Mouse (Mus musculus) CH12.LX (cell line): Measurements from ENCODE around the gene Abtb2. TPM values are rescaled to one million over a fixed set of nuclear protein-coding genes. Genes with fewer than 3 reads are reported as not detected.

Experiments used
- DNase-seq: peaks from one replicate; pipeline ENCODE4 v3.0.0-alpha.2; 2013; ENCODE audit errors: extremely low read depth
- H3K27ac ChIP-seq: 2 replicates; pipeline ENCODE4 v1.5.1; 2012; ENCODE audit warnings: low read depth, mild to moderate bottlenecking, control low read depth, moderate library complexity; ENCODE audit not compliant: insufficient read depth
- H3K27me3 ChIP-seq: replicated peaks from 2 replicates; pipeline ENCODE3; 2012; ENCODE audit warnings: inconsistent platforms
- H3K36me3 ChIP-seq, 2 experiments: replicated peaks in 1 of 2; 2 replicates each; pipeline versions ENCODE3 to v1.6.1; 2012; ENCODE audit warnings: inconsistent platforms in 1 of 2, low read length in 1 of 2, mild to moderate bottlenecking in 1 of 2, mixed read lengths in 1 of 2, moderate library complexity in 1 of 2; ENCODE audit not compliant: control insufficient read depth in 1 of 2, insufficient read depth in 1 of 2
- H3K4me1 ChIP-seq, 2 experiments: 2 replicates each; pipeline ENCODE4 v1.6.1; 2012; ENCODE audit warnings: inconsistent platforms in 1 of 2, moderate library complexity in 1 of 2; ENCODE audit not compliant: insufficient read depth in 2 of 2, control insufficient read depth in 1 of 2
- H3K4me2 ChIP-seq: 2 replicates; pipeline ENCODE4 v1.6.1; 2012; ENCODE audit warnings: low read depth, mild to moderate bottlenecking, control low read depth; ENCODE audit not compliant: poor library complexity, insufficient read depth, severe bottlenecking
- H3K4me3 ChIP-seq, 3 experiments: fragments of 150-350 bp in 1 of 3; sonication (generic) in 1 of 3; replicated peaks in 1 of 3; 2 replicates each; pipeline versions ENCODE3 to v1.5.1; 2011 to 2012; ENCODE audit warnings: low read depth in 2 of 3, low read length in 2 of 3, mild to moderate bottlenecking in 2 of 3, moderate library complexity in 2 of 3, control low read depth in 1 of 3, improper control_type of control experiment in 1 of 3, inconsistent platforms in 1 of 3, mixed read lengths in 1 of 3; ENCODE audit not compliant: poor library complexity in 1 of 3
- H3K79me2 ChIP-seq: replicated peaks from 2 replicates; pipeline ENCODE4 v1.6.1; 2012; ENCODE audit warnings: mild to moderate bottlenecking, moderate library complexity; ENCODE audit not compliant: control insufficient read depth, poor library complexity, insufficient read depth, severe bottlenecking; ENCODE audit errors: extremely low read depth
- H3K9ac ChIP-seq: 2 replicates; pipeline ENCODE4 v1.6.1; 2012; ENCODE audit warnings: low read depth, mild to moderate bottlenecking, control low read depth, moderate library complexity; ENCODE audit not compliant: insufficient read depth
- H3K9me3 ChIP-seq: replicated peaks from 2 replicates; pipeline ENCODE3; 2012; ENCODE audit warnings: low read length, inconsistent platforms, mixed read lengths
- BHLHE40 ChIP-seq: IDR thresholded peaks from 2 replicates; pipeline ENCODE4 v1.6.1; 2011; ENCODE audit warnings: mild to moderate bottlenecking, low read depth, low read length, improper control_type of control experiment
- CTCF ChIP-seq, 2 experiments: IDR thresholded peaks in 1 of 2; conservative IDR thresholded peaks in 1 of 2; 2 replicates each; pipeline ENCODE4 v1.5.1; 2011 to 2012; ENCODE audit warnings: low read depth in 2 of 2, low read length in 2 of 2, improper control_type of control experiment in 1 of 2, inconsistent platforms in 1 of 2, mild to moderate bottlenecking in 1 of 2, moderate library complexity in 1 of 2
- ELF1 ChIP-seq: IDR thresholded peaks from 2 replicates; pipeline ENCODE4 v1.6.1; 2014; ENCODE audit warnings: low read depth, mild to moderate bottlenecking, inconsistent platforms, low read length, improper control_type of control experiment
- EP300 ChIP-seq: IDR thresholded peaks from 2 replicates; pipeline ENCODE4 v1.6.1; 2011; ENCODE audit warnings: low read length, improper control_type of control experiment
- ETS1 ChIP-seq: conservative IDR thresholded peaks from 2 replicates; pipeline ENCODE4 v1.6.1; 2012; ENCODE audit warnings: low read depth, mild to moderate bottlenecking, inconsistent platforms, low read length, improper control_type of control experiment, moderate library complexity
- IRF4 ChIP-seq: IDR thresholded peaks from 2 replicates; pipeline ENCODE4 v1.6.1; 2014; ENCODE audit warnings: low read depth, mild to moderate bottlenecking, inconsistent platforms, low read length, improper control_type of control experiment
- MAX ChIP-seq: IDR thresholded peaks from 2 replicates; pipeline ENCODE4 v1.6.1; 2011; ENCODE audit warnings: low read length, improper control_type of control experiment
- MXI1 ChIP-seq: IDR thresholded peaks from 2 replicates; pipeline ENCODE4 v1.6.1; 2011; ENCODE audit warnings: mild to moderate bottlenecking, low read depth, low read length, improper control_type of control experiment
- MYC ChIP-seq: IDR thresholded peaks from 2 replicates; pipeline ENCODE4 v1.6.1; 2011; ENCODE audit warnings: low read depth, mild to moderate bottlenecking, improper control_type of control experiment, low read length
- NELFE ChIP-seq: IDR thresholded peaks from 2 replicates; pipeline ENCODE4 v1.6.1; 2011; ENCODE audit warnings: low read depth, low read length, improper control_type of control experiment
- PAX5 ChIP-seq: IDR thresholded peaks from 2 replicates; pipeline ENCODE4 v1.6.1; 2012; ENCODE audit warnings: low read length, inconsistent platforms, mixed read lengths
- POLR2A ChIP-seq: IDR thresholded peaks from 2 replicates; pipeline ENCODE4 v1.6.1; 2011; ENCODE audit warnings: low read depth, mild to moderate bottlenecking, improper control_type of control experiment, low read length
- POLR2AphosphoS2 ChIP-seq: IDR thresholded peaks from 2 replicates; pipeline ENCODE4 v1.6.1; 2011; ENCODE audit warnings: low read depth, low read length, improper control_type of control experiment
- RAD21 ChIP-seq: IDR thresholded peaks from 2 replicates; pipeline ENCODE4 v1.6.1; 2011; ENCODE audit warnings: low read depth, mild to moderate bottlenecking, low read length, improper control_type of control experiment, moderate library complexity
- RCOR1 ChIP-seq: conservative IDR thresholded peaks from 2 replicates; pipeline ENCODE4 v1.6.1; 2012; ENCODE audit warnings: low read depth, mild to moderate bottlenecking, inconsistent platforms, low read length, improper control_type of control experiment
- SIN3A ChIP-seq: IDR thresholded peaks from 2 replicates; pipeline ENCODE4 v1.6.1; 2012; ENCODE audit warnings: low read length, improper control_type of control experiment, inconsistent platforms
- TBP ChIP-seq: conservative IDR thresholded peaks from 2 replicates; pipeline ENCODE4 v1.6.1; 2011; ENCODE audit warnings: low read depth, low read length, improper control_type of control experiment
- UBTF ChIP-seq: IDR thresholded peaks from 2 replicates; pipeline ENCODE4 v1.6.1; 2012; ENCODE audit warnings: low read depth, mild to moderate bottlenecking, inconsistent platforms, low read length, improper control_type of control experiment, moderate library complexity
- ZKSCAN1 ChIP-seq: IDR thresholded peaks from 2 replicates; pipeline ENCODE4 v1.6.1; 2012; ENCODE audit warnings: low read depth, inconsistent platforms, low read length, improper control_type of control experiment, borderline replicate concordance
- ZMIZ1 ChIP-seq: IDR thresholded peaks from 2 replicates; pipeline ENCODE4 v1.6.1; 2012; ENCODE audit warnings: low read depth, mild to moderate bottlenecking, inconsistent platforms, low read length, improper control_type of control experiment
- dilution Hi-C: fragments of 300-500 bp; cut with MboI; formaldehyde crosslinking; loops from 2 replicates; pipeline ENCODE4 v1.14.3; 2020; ENCODE audit warnings: low sequenced_read_pairs; ENCODE audit not compliant: extremely low pct_unique_long_range_greater_than_20kb, extremely low pct_ligation_motif_present
- in situ Hi-C: fragments of 300-500 bp; cut with MboI; formaldehyde crosslinking; loops from 3 replicates; pipeline ENCODE4 v1.14.3; 2019; ENCODE audit warnings: low sequenced_read_pairs, low pct_ligation_motif_present, low pct_unique_long_range_greater_than_20kb, mixed read lengths
- polyA plus RNA-seq: library from polyadenylated mRNA; unstranded; fragments of >175 nt; gene quantifications from 2 replicates; pipeline ENCODE4 v1.2.1, GENCODE M21; 2012; ENCODE audit warnings: low read depth; ENCODE audit not compliant: insufficient read length
- total RNA-seq, 2 experiments: library from RNA; depleted of rRNA; stranded (reverse); fragments of 300-350 nt in 1 of 2; fragments of >200 nt in 1 of 2; gene quantifications; 2 replicates each; pipeline ENCODE4 v1.2.3; 2012 to 2014

The Abtb2 gene
- total and polyA plus RNA-seq, 3 experiments = 2.9 to 7.7 (median 3.8) TPM

- TF ChIP-seq NELFE = no peak
- no peak; the same call in 1 of the 2 replicates for TF ChIP-seq MXI1
- TF ChIP-seq TBP = 0 out of 2 replicates have a peak, but pooled peaks have one; percentile 1
- TF ChIP-seq POLR2AphosphoS2 = no peak
- 0 out of 2 replicates have a peak, but pooled peaks have one; percentile 55 for TF ChIP-seq MYC
- TF ChIP-seq IRF4 = peak; percentile 88
- peak; percentile 92 for TF ChIP-seq SIN3A
- TF ChIP-seq ETS1 = peak; percentile 100
- 0 out of 2 replicates have a peak, but pooled peaks have one; percentile 22 for TF ChIP-seq MAX
- TF ChIP-seq ZMIZ1 = 0 out of 2 replicates have a peak, but pooled peaks have one; percentile 25
- TF ChIP-seq ELF1 = peak; percentile 53; the same call in 1 of the 2 replicates
- TF ChIP-seq RCOR1 = peak; percentile 76; the same call in 1 of the 2 replicates
- no peak for TF ChIP-seq UBTF
Measured at GRCm38 (mm10) chr2:103662121-103662520, 96.0 kb downstream of the Abtb2 start (continued).

GRCm38 (mm10) chr2:103664341-103664740 is 98.2 kb downstream of the Abtb2 start:
- TF ChIP-seq TBP (no peak), CTCF (conservative IDR thresholded peaks at IDR 0.05 in 1 of 2, IDR thresholded peaks at IDR 0.05 in 1 of 2; ENCODE audit: low read depth in 2 of 2, low read length in 2 of 2) (no peak), POLR2A (no peak), NELFE (no peak), BHLHE40 (no peak), EP300 (no peak), RAD21 (no peak), ZKSCAN1 (no peak), PAX5 (no peak)
- no peak for DNase-seq
- H3K79me2 ChIP-seq = no peaks in the 10 kb centered on the region
- dilution Hi-C loops (no loop called here), in situ Hi-C loops (no loop called here)
- no peaks in the 10 kb centered on the region for H3K9me3 ChIP-seq
- no peak overlapping the region for H3K27ac ChIP-seq
- peaks cover 30 to 75% of the 10 kb centered on the region in 2 experiments for H3K4me1 ChIP-seq
- no peak overlapping the region for H3K4me2 ChIP-seq
- H3K4me3 ChIP-seq = no peak overlapping the region
- H3K27me3 ChIP-seq = no peaks in the 10 kb centered on the region
- H3K36me3 ChIP-seq = no peaks in the 10 kb centered on the region
- no peak overlapping the region for H3K9ac ChIP-seq
